Mouse (Mus musculus) erythroblast, embryonic 14.5 days (primary cell): ENCODE results near the gene 1700034J05Rik. TPM values are rescaled to one million over a fixed set of nuclear protein-coding genes. Genes with fewer than 3 reads are reported as not detected.

ENCODE experiments used
- H3K27me3 ChIP-seq: 2 replicates; pipeline ENCODE4 v1.6.1; 2012; ENCODE audit warnings: inconsistent platforms; ENCODE audit not compliant: control insufficient read depth
- H3K36me3 ChIP-seq: 2 replicates; pipeline ENCODE4 v1.6.1; 2012; ENCODE audit warnings: mild to moderate bottlenecking, inconsistent platforms; ENCODE audit not compliant: control insufficient read depth
- H3K4me1 ChIP-seq: 2 replicates; pipeline ENCODE4 v1.6.1; 2012; ENCODE audit warnings: inconsistent platforms; ENCODE audit not compliant: control insufficient read depth
- H3K4me3 ChIP-seq: replicated peaks from 2 replicates; pipeline ENCODE3; 2012; ENCODE audit warnings: moderate library complexity, mild to moderate bottlenecking, inconsistent platforms
- H3K9me3 ChIP-seq: 2 replicates; pipeline ENCODE4 v1.6.1; 2012; ENCODE audit warnings: low read length, inconsistent platforms, mixed read lengths; ENCODE audit not compliant: control insufficient read depth
- GATA1 ChIP-seq: IDR thresholded peaks from 2 replicates; pipeline ENCODE4 v1.6.1; 2012; ENCODE audit warnings: low read length, inconsistent platforms, mixed read lengths
- TAL1 ChIP-seq: IDR thresholded peaks from 3 replicates; pipeline ENCODE4 v1.6.1; 2012; ENCODE audit warnings: low read length, inconsistent platforms, mixed read lengths
- polyA plus RNA-seq: library from polyadenylated mRNA; stranded (reverse); fragments of >175 nt; gene quantifications from 2 replicates; pipeline ENCODE4 v1.2.3, GENCODE M21; 2012

Gene 1700034J05Rik
- polyA plus RNA-seq, 1 experiment: not detected

- H3K4me3 ChIP-seq: no peak overlapping the region
- H3K4me1 ChIP-seq: peaks cover 2% of the 10 kb centered on the region; the same call in 1 of the 2 replicates
Observed at GRCm38 (mm10) chr6:146917396-146917795, 36.8 kb downstream of the 1700034J05Rik start.

GRCm38 (mm10) chr6:146915808-146916207 is 38.4 kb downstream of the 1700034J05Rik start:
- Histone ChIP-seq H3K4me1 (peaks cover 2% of the 10 kb centered on the region; the same call in 1 of the 2 replicates), H3K36me3 (no peaks in the 10 kb centered on the region), H3K4me3 (no peak overlapping the region), H3K9me3 (no peaks in the 10 kb centered on the region), H3K27me3 (no peaks in the 10 kb centered on the region)
- no peak for TF ChIP-seq GATA1

More at GRCm38 (mm10) chr6:146917396-146917795, 36.8 kb downstream of the 1700034J05Rik start:
- Histone ChIP-seq H3K27me3 (no peaks in the 10 kb centered on the region), H3K36me3 (no peaks in the 10 kb centered on the region), H3K9me3 (no peaks in the 10 kb centered on the region)
- no peak for TF ChIP-seq GATA1
- TF ChIP-seq TAL1: no peak

DNA sequence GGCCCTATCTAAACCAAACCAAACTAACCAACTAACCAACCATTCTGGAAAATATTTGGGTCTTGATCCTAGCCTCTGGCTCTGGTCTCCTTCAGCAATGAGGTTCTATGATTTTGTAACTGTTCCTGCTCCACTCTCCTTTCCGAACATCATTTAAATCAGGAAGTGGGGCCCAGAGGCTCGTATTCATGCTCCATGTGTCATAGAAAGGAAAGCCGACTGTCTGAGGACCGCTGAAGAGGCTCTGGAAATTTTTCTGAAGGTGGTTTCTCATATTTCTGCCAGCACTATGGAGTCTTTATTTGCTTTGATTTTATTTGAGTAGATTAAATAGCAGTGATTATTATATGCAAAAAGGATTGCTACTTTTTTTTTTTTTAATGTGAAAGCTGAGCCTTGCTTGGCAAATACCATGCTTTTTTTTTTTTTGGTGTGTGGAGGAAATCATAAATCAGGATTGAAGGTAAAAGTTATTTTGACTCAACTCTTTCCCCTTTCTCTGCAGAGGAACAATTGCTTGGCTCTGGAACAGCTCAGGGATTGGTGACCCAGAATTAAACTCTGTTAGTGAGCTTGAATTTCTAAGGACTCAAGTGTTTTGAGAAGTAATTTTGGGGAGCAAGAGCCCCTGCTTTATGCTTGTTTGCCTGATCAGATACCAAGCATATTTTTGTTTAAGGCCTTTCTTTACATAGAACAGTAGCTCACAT is 40.6 kb downstream of the 1700034J05Rik start:
- Histone ChIP-seq H3K4me1 (peaks cover 2% of the 10 kb centered on the region; the same call in 1 of the 2 replicates), H3K27me3 (no peaks in the 10 kb centered on the region), H3K4me3 (no peak overlapping the region), H3K36me3 (no peaks in the 10 kb centered on the region), H3K9me3 (no peaks in the 10 kb centered on the region)
- TF ChIP-seq GATA1: no peak
- no peak for TF ChIP-seq TAL1

DNA sequence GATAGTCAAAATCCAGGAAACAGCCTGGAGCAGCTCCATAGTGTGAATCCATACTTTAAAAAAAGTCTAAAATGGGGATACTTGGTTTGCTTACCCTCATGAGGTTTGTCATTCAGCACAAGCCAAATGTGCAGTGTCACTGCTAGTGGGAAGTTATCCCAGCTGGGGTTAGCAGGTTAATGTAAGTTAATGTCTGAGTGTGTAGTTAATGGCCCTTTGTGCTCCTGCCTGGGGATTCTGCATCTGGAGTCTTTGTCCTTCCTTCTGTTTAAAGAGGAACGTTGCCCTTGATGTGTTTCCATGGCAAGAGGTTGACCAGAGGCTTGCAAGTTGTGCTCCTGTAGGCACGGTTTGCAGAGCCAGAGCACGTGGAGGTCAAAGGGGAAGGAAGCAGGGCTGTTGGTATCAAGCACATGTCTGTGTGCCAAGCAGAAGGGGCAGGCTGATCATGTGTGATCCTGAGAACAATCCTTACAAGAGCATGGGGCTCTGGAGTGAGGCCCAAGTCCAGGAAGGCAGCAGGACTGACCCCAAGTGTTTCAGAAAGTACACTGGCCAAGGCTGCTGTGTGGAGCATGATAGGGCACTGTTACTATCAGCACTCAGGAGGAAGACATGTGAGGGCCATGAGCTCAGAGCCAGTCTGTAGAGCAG is 41.3 kb downstream of the 1700034J05Rik start:
- Histone ChIP-seq H3K4me3 (no peak overlapping the region), H3K27me3 (no peaks in the 10 kb centered on the region)
- no peak for TF ChIP-seq GATA1
- TF ChIP-seq TAL1: no peak

DNA sequence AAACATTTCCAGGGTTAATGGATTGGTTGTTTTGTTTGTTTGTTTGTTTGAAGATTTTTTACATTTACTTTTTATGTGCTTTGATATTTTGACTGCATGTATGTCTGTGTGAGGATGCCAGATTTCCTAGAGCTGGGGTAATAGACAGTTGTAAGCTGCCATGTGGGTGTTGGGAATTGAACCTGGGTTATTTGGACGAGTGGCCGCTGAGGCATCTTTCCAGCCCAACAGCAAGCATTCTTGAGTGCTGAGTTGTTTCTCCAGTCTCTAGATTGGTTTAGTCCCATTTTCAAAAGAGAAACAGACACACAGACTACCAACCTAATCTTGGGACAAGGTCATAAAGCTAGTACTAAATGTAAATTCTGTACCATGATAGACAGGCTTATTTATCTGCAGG is 43.4 kb downstream of the 1700034J05Rik start:
- TF ChIP-seq TAL1 (no peak), GATA1 (no peak)
- no peaks in the 10 kb centered on the region for H3K9me3 ChIP-seq
- no peak overlapping the region for H3K4me3 ChIP-seq
- no peaks in the 10 kb centered on the region for H3K36me3 ChIP-seq
- no peaks in the 10 kb centered on the region for H3K27me3 ChIP-seq
- H3K4me1 ChIP-seq: peaks cover 2% of the 10 kb centered on the region; the same call in 1 of the 2 replicates

More for the DNA sequence above, 41.3 kb downstream of the 1700034J05Rik start:
- H3K4me1 ChIP-seq: peaks cover 2% of the 10 kb centered on the region; the same call in 1 of the 2 replicates
- no peaks in the 10 kb centered on the region for H3K9me3 ChIP-seq
- no peaks in the 10 kb centered on the region for H3K36me3 ChIP-seq

DNA sequence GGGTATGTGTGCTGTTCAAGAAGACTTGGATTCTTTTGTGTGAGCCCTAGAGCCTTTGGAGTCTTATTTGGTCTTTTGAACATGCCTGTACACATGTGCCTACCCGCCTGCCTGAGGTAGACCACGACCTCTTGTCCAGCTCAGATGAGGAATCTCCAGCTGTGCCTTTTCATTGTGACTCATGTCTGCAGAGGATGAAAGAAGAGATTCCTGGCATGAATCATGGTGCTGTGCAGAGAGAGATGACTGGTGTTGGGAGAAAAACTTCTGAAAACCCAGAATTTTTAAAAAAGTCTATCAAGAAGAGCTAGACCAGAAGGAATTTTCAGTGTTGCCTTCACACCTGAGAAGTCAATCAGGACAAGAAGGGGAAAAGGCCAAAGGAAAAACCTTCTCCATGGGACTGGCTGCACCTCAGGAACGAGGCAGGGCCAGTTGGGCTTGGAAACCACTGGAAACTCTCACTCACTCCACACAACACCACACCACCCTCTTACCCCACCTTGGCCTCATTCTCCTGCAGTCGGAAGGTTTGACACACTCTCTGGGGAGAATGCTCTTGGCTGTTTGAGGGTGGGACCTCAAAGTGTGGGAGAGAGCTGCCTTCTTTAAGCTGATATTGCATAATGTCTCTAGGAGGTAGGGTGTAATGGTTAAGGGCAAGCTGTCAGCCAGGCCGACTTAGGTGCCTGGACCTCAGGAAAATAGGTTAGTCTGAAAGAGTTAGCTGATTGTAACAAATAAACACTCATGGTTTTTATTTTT is 44.3 kb downstream of the 1700034J05Rik start:
- Histone ChIP-seq H3K27me3 (no peaks in the 10 kb centered on the region), H3K4me3 (no peak overlapping the region), H3K4me1 (peaks cover 2% of the 10 kb centered on the region; the same call in 1 of the 2 replicates), H3K9me3 (no peaks in the 10 kb centered on the region), H3K36me3 (no peaks in the 10 kb centered on the region)
- TF ChIP-seq TAL1 (no peak), GATA1 (no peak)

- Histone ChIP-seq H3K4me3 (no peak overlapping the region), H3K4me1 (peaks cover 2% of the 10 kb centered on the region; the same call in 1 of the 2 replicates)
Observed at GRCm38 (mm10) chr6:146908801-146909200, 45.4 kb downstream of the 1700034J05Rik start.

GRCm38 (mm10) chr6:146907795-146908190 is 46.4 kb downstream of the 1700034J05Rik start:
- H3K4me1 ChIP-seq: no peaks in the 10 kb centered on the region
- no peaks in the 10 kb centered on the region for H3K27me3 ChIP-seq
- H3K4me3 ChIP-seq: no peak overlapping the region
- no peaks in the 10 kb centered on the region for H3K36me3 ChIP-seq
- TF ChIP-seq TAL1: no peak
- TF ChIP-seq GATA1: no peak
- no peaks in the 10 kb centered on the region for H3K9me3 ChIP-seq

More at GRCm38 (mm10) chr6:146908801-146909200, 45.4 kb downstream of the 1700034J05Rik start:
- Histone ChIP-seq H3K36me3 (no peaks in the 10 kb centered on the region), H3K9me3 (no peaks in the 10 kb centered on the region), H3K27me3 (no peaks in the 10 kb centered on the region)
- TF ChIP-seq TAL1: no peak
- no peak for TF ChIP-seq GATA1

GRCm38 (mm10) chr6:146907061-146907794 is 47.0 kb downstream of the 1700034J05Rik start:
- TF ChIP-seq GATA1 (no peak), TAL1 (no peak)
- Histone ChIP-seq H3K9me3 (no peaks in the 10 kb centered on the region), H3K27me3 (no peaks in the 10 kb centered on the region), H3K4me3 (no peak overlapping the region), H3K36me3 (no peaks in the 10 kb centered on the region), H3K4me1 (no peaks in the 10 kb centered on the region)
